Mouse (Mus musculus): ENCODE measurements around the gene Tnfsf8.

Tnfsf8 gene

DNA sequence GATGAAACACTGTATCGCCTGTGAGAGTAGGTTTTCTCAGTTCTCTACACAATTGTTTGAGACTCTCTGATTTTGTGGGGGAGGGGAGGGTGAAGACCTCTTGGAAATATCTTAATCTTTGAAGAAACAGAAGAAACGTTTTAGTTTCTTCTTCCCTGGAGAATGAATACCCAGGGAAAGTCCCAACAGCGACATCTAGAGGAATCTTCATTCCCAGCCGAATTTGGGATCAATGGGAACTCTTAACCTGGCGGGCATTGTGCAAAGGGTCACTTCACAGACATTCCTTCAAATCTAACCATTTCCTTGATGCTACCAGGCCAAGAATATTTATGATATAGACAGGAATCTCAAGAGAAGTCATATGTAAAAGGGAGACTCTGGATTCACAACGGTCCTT, 17.2 kb downstream of the Tnfsf8 start:
- no peak for DNase-seq (ENCODE audit: low read depth in 2 of 2, low spot score in 2 of 2)

- no peak for DNase-seq (ENCODE audit: low read depth in 2 of 2, low spot score in 2 of 2)
Measured at GRCm38 (mm10) chr4:63842278-63842677, 18.9 kb downstream of the Tnfsf8 start.

DNA sequence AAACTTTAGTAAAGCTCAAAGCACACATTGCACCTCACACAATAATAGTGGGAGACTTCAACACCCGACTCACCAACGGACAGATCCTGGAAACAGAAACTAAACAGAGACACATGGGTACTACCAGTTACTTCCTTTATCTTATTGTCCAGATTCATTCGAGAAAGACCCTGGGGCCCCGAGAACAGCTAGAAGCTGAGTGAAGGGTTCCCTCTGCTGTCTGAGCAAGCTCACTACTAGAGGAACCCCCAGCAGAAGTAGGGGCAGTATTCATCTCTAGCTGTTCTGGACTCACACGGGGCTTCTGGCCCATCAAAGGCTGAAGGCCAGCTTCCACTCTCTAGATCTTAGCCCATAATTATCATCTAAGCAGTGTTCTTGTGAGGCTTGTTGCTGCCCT, 20.7 kb downstream of the Tnfsf8 start:
- DNase-seq (ENCODE audit: low read depth in 2 of 2, low spot score in 2 of 2), result no peak

DNA sequence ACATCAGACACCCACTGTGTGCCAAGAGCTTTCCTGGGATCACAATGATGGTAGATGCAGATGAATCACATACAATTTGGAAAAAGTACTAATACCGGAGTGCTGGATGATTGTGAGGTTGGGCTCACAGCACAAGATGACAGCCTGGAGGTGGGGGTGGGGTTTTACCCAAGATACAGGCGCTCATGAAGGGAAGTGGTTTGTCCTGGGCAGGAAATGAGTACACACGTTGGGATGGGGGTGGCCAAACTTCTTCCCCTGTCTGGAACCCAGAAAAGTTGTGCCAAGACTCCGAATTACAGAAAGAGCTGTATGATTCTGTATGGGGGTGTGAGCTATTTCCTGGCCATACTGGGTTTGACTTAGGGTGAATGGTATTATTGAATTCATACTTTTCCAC, 38.0 kb downstream of the Tnfsf8 start:
- DNase-seq (ENCODE audit: low read depth in 2 of 2, low spot score in 2 of 2), result no peak

- DNase-seq (ENCODE audit: low read depth in 2 of 2, low spot score in 2 of 2), result no peak
Measured at GRCm38 (mm10) chr4:63817505-63817904, 43.6 kb downstream of the Tnfsf8 start.

GRCm38 (mm10) chr4:63815668-63816067, 45.5 kb downstream of the Tnfsf8 start:
- no peak for DNase-seq (ENCODE audit: low read depth in 2 of 2, low spot score in 2 of 2)

DNA sequence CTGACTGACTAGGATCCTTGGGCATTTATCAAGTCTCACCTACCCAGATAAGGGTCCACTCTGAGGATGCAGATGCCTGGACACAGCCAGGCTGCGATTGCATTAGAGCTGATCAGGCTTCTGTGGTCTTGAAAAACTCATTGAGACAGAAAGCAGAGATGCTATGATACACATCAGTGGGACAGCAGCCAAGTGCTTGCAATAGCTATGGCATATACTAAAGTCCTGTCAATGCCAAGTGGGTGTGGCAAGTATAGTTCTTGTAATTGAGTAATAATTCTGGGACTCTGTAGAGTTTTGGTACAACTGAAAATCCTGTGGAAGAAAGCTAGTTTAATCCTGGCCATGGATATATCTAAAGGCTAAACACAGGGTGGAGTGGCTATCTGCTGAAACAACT, 63.1 kb downstream of the Tnfsf8 start:
- no peak for DNase-seq (ENCODE audit: low read depth in 2 of 2, low spot score in 2 of 2)

DNA sequence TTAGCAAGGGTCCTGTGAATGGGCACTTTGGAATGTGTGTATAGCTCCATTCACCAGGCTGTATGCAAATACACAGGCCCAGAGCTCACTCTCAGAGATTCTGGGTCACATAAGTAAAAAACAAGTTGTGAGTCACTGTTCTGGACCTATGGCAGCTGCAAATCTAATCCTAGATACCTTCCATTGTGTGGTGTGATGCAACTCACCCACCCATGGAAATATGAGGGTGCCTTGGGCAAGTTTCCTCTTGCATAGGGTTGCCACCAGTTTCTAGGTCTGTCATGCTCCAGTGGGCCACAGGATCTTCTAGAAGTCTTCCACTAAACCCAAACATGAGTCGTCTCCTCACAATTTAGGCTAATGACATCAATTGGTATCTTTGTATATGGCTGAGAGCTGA, 64.6 kb downstream of the Tnfsf8 start:
- no peak for DNase-seq (ENCODE audit: low read depth in 2 of 2, low spot score in 2 of 2)

DNA sequence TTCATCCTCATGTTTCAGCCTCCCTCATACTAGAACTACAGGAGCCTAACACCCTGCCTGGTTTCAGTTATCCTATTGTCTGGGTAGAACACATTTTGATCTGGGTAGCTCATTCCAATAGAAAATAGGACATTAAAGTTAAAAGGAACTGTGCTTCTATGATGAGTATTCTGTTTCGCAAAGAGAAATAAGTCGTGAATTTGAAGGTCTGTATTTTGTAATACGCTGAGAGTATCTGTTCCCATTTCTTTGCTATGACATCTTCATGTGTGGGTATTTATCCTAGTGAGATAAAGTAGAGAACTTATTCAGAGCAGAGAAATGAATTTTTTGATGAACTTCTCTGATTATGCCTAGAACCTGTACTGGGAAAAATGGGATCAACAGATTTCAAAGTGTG, 68.8 kb downstream of the Tnfsf8 start:
- no peak for DNase-seq (ENCODE audit: low read depth in 2 of 2, low spot score in 2 of 2)

GRCm38 (mm10) chr4:63785466-63785865, 75.7 kb downstream of the Tnfsf8 start:
- no peak for DNase-seq (ENCODE audit: low read depth in 2 of 2, low spot score in 2 of 2)

GRCm38 (mm10) chr4:63783826-63784225, 77.3 kb downstream of the Tnfsf8 start:
- no peak for DNase-seq (ENCODE audit: low read depth in 2 of 2, low spot score in 2 of 2)

GRCm38 (mm10) chr4:63782970-63783613, 78.1 kb downstream of the Tnfsf8 start:
- no peak for DNase-seq (ENCODE audit: low read depth in 2 of 2, low spot score in 2 of 2)
